Mouse (Mus musculus) lung, postnatal 0 days (tissue): Measurements from ENCODE around the gene Cuta.

Experiments used
- CTCF ChIP-seq: IDR thresholded peaks from 2 replicates; pipeline ENCODE4 v1.5.1; 2016; ENCODE audit warnings: antibody characterized with exemption, mild to moderate bottlenecking
- EP300 ChIP-seq: IDR thresholded peaks from 2 replicates; pipeline ENCODE4 v1.6.1; 2016; ENCODE audit warnings: antibody characterized with exemption, mild to moderate bottlenecking, control low read depth

DNA sequence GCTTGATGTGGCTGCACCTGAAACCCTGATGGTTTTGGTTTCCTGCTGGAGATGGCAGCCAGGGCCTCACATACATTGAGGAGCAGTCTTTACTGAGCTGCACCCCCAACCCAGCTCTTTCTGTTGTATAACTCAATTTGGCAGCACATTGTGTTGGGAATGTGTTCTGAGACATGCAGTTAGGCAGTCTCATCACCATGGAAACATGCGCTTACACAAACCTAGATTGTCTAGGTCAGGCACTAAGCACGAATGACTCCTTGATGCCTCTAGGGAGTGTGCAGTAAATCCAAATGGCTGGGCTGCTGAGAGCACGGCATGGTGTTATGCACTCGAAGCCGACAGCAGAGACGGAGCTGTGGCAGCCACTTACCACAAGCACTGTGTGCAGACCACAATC is 45.0 kb downstream of the Cuta start:
- TF ChIP-seq EP300 = no peak
- TF ChIP-seq CTCF = no peak
